Mouse (Mus musculus) E14TG2a.4 (cell line): ENCODE results near the gene Pfn1.

Source experiments
- H3K27me3 ChIP-seq: 2 replicates; pipeline ENCODE4 v1.6.1; 2014; ENCODE audit warnings: low read length, control low read depth; ENCODE audit not compliant: insufficient read depth
- H3K36me3 ChIP-seq: 2 replicates; pipeline ENCODE4 v1.6.1; 2014; ENCODE audit warnings: low read length, control low read depth; ENCODE audit not compliant: insufficient read depth
- H3K4me1 ChIP-seq: replicated peaks from 2 replicates; pipeline ENCODE4 v1.6.1; 2014; ENCODE audit warnings: low read depth, low read length, control low read depth
- H3K4me3 ChIP-seq: replicated peaks from 2 replicates; pipeline ENCODE4 v1.5.1; 2014; ENCODE audit warnings: mild to moderate bottlenecking, low read length
- H3K9me3 ChIP-seq: 2 replicates; pipeline ENCODE4 v1.6.1; 2014; ENCODE audit warnings: low read length, control low read depth
- CTCF ChIP-seq: conservative IDR thresholded peaks from 2 replicates; pipeline ENCODE4 v1.5.1; 2014; ENCODE audit warnings: low read length
- NANOG ChIP-seq: IDR thresholded peaks from 2 replicates; pipeline ENCODE4 v1.6.1; 2014; ENCODE audit warnings: borderline replicate concordance, low read length, mixed read lengths
- POU5F1 ChIP-seq: IDR thresholded peaks from 2 replicates; pipeline ENCODE4 v1.6.1; 2014; ENCODE audit warnings: low read length, borderline replicate concordance

The Pfn1 gene

GRCm38 (mm10) chr11:70668771-70669505, 14.5 kb upstream of the Pfn1 start, which contains the start of gene Spag7:
Gene Spag7, minus strand, starts transcription at chr11:70669416.
- TF ChIP-seq CTCF (no peak), POU5F1 (no peak), NANOG (no peak; the same call in 1 of the 2 replicates)
- Histone ChIP-seq H3K36me3 (peaks cover 57% of the 10 kb centered on the region), H3K4me1 (peaks cover 62% of the 10 kb centered on the region), H3K27me3 (no peaks in the 10 kb centered on the region), H3K9me3 (peaks cover 5% of the 10 kb centered on the region; the same call in 1 of the 2 replicates), H3K4me3 (peak within 1 kb of the TSS; percentile 94)

GRCm38 (mm10) chr11:70668335-70668770, 13.9 kb upstream of the Pfn1 start:
- no peak for TF ChIP-seq NANOG
- TF ChIP-seq POU5F1: no peak
- TF ChIP-seq CTCF: no peak
- H3K9me3 ChIP-seq: peaks cover 5% of the 10 kb centered on the region; the same call in 1 of the 2 replicates
- H3K4me1 ChIP-seq: peaks cover 57% of the 10 kb centered on the region
- peaks cover 63% of the 10 kb centered on the region for H3K36me3 ChIP-seq
- no peaks in the 10 kb centered on the region for H3K27me3 ChIP-seq
- H3K4me3 ChIP-seq: peak overlapping the region; percentile 94

GRCm38 (mm10) chr11:70667271-70668150, 13.1 kb upstream of the Pfn1 start:
- Histone ChIP-seq H3K4me1 (peaks cover 63% of the 10 kb centered on the region), H3K4me3 (peak overlapping the region; percentile 94), H3K36me3 (peaks cover 67% of the 10 kb centered on the region), H3K9me3 (peaks cover 5% of the 10 kb centered on the region; the same call in 1 of the 2 replicates), H3K27me3 (no peaks in the 10 kb centered on the region)
- TF ChIP-seq NANOG: no peak
- no peak for TF ChIP-seq POU5F1

- TF ChIP-seq CTCF (no peak), POU5F1 (no peak), NANOG (no peak)
- no peaks in the 10 kb centered on the region for H3K27me3 ChIP-seq
- H3K36me3 ChIP-seq: peaks cover 67% of the 10 kb centered on the region
- peaks cover 60% of the 10 kb centered on the region for H3K4me1 ChIP-seq
- no peak overlapping the region for H3K4me3 ChIP-seq
- H3K9me3 ChIP-seq: peaks cover 5% of the 10 kb centered on the region; the same call in 1 of the 2 replicates
Measured at GRCm38 (mm10) chr11:70666687-70667086, 12.2 kb upstream of the Pfn1 start.

- Histone ChIP-seq H3K4me1 (peaks cover 54% of the 10 kb centered on the region), H3K36me3 (peaks cover 72% of the 10 kb centered on the region), H3K4me3 (no peak overlapping the region), H3K9me3 (peaks cover 5% of the 10 kb centered on the region; the same call in 1 of the 2 replicates), H3K27me3 (no peaks in the 10 kb centered on the region)
- TF ChIP-seq CTCF (no peak), POU5F1 (no peak), NANOG (no peak)
Measured at GRCm38 (mm10) chr11:70664741-70665140, 10.3 kb upstream of the Pfn1 start.

- Histone ChIP-seq H3K4me1 (peaks cover 62% of the 10 kb centered on the region), H3K36me3 (peaks cover 72% of the 10 kb centered on the region), H3K9me3 (peaks cover 5% of the 10 kb centered on the region; the same call in 1 of the 2 replicates), H3K4me3 (no peak overlapping the region), H3K27me3 (no peaks in the 10 kb centered on the region)
- TF ChIP-seq CTCF: no peak
- TF ChIP-seq NANOG: no peak
- TF ChIP-seq POU5F1: no peak
Measured at GRCm38 (mm10) chr11:70663957-70664356, 9.5 kb upstream of the Pfn1 start.

GRCm38 (mm10) chr11:70663101-70663500, 8.7 kb upstream of the Pfn1 start:
- H3K9me3 ChIP-seq: peaks cover 5% of the 10 kb centered on the region; the same call in 1 of the 2 replicates
- no peak for TF ChIP-seq NANOG
- TF ChIP-seq POU5F1: no peak
- no peaks in the 10 kb centered on the region for H3K27me3 ChIP-seq
- peaks cover 69% of the 10 kb centered on the region for H3K4me1 ChIP-seq
- H3K4me3 ChIP-seq: no peak overlapping the region
- H3K36me3 ChIP-seq: peaks cover 72% of the 10 kb centered on the region

- Histone ChIP-seq H3K4me3 (no peak overlapping the region), H3K9me3 (peaks cover 5% of the 10 kb centered on the region; the same call in 1 of the 2 replicates), H3K27me3 (peaks cover 5% of the 10 kb centered on the region; the same call in 1 of the 2 replicates), H3K4me1 (peaks cover 69% of the 10 kb centered on the region), H3K36me3 (peaks cover 50% of the 10 kb centered on the region)
- TF ChIP-seq NANOG (no peak), CTCF (no peak), POU5F1 (no peak)
Measured at GRCm38 (mm10) chr11:70660571-70660970, 6.1 kb upstream of the Pfn1 start.
